Mouse (Mus musculus): ENCODE measurements around the gene Sugp2.

The Sugp2 gene

GRCm38 (mm10) chr8:70220236-70220840 lies 13.7 kb upstream of the Sugp2 start:
- no peak for DNase-seq (ENCODE audit: low read depth, low spot score)

- DNase-seq (ENCODE audit: low read depth, low spot score), result no peak
Observed at GRCm38 (mm10) chr8:70220911-70221310, 13.1 kb upstream of the Sugp2 start.

GRCm38 (mm10) chr8:70222041-70222440 lies 12.0 kb upstream of the Sugp2 start:
- no peak for DNase-seq (ENCODE audit: low read depth, low spot score)

DNA sequence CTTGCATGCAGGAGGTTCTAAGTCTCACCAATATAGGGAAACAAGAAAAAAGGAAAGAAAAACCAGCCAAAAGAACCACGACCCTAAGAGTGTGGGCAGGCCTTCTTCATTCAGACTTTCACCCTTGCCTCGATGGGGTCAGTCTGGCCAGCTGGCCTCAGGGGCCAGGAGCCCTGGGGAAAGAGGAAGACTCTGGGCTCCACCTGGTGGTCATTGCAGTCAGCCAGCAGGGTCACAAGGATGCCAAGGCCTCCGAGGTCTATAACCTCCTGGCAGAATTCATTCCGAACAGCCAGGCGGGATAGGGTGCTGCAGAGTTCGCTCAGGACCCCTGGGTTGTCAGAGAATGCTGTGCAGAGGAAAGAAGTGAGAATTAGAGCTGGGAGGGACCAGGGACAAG lies 10.7 kb upstream of the Sugp2 start:
- DNase-seq (ENCODE audit: low read depth, low spot score), result no peak

DNA sequence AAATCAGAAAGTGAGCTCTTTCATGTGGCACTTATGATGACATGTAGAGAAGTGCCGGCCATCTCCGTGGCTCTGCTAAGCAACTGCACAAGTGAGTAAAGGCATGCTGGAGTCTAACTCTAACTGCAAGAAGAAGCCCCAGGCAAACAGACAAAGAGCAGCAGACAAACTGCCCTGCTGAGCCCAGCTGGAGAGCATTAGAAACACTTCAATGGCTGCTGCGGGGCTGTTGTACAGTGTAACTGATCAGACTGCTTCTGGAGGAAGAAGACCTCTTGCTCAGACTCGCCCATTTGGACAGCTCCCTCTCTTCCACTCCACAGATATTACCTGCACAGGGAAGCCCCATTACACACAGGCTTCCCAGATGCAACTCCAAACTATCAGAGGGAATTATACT lies 6.0 kb upstream of the Sugp2 start:
- DNase-seq (ENCODE audit: low read depth, low spot score), result no peak

DNA sequence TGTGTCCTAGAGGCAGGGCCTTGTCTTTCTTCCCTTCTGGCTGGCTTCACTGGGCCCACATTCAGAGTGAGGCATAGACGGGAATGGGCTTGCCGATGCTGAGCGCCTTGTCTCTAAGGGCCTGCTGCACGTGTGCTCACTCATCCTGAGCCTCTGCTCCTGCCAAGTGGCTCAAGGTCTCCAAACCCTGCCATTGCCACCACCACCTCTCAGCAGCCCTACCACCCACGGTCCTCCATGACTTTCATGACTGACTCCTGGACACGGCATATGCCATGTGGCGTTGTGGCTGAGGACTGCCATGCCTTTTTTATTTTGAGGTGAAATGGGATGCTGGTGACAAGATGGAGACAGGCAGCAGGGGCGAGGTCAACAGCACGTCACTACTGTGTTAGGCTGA lies 3.2 kb upstream of the Sugp2 start:
- no peak for DNase-seq (ENCODE audit: low read depth, low spot score)

GRCm38 (mm10) chr8:70233606-70234005 lies 420 bp upstream of the Sugp2 start:
- no peak for DNase-seq (ENCODE audit: low read depth, low spot score)

DNA sequence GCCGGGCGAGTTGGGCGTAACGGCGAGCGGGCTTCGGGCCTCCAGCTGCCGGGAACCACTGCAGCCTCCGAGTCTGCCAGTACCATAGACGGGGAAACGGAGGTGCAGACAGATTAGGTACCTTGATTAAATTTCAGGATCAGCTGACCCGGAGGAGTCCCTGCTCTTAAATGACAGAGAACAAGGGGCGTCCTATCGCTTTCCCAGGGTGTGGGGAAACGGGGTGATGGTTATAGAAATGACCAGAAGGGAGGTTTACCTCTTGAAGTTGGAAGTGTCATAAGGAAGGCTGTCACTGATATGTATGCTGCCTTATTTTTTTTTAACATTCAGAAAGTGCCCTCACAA lies 729 bp downstream of the Sugp2 start:
- no peak for DNase-seq (ENCODE audit: low read depth, low spot score)

DNA sequence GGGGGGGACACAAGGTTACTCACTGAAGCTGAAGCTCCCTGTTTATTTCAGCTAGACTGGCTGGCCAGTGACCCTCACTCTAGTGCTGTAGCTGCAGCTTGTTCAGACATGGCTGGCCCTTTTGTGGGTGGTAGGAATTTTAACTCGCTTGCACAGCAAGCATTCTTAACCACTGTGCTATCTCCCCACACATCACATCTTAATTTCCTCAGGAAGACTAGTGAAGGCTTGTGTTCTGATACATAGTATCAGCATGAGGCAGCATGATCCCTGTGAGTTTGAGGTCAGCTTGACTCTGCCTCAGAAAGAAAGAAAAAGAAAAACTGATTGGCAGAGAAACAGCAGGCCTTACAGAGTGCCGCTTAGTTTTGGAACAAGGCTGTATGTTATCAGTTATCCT lies 3.8 kb downstream of the Sugp2 start:
- DNase-seq (ENCODE audit: low read depth, low spot score), result no peak

- no peak for DNase-seq (ENCODE audit: low read depth, low spot score)
Observed at GRCm38 (mm10) chr8:70240642-70241041, 6.6 kb downstream of the Sugp2 start.

DNA sequence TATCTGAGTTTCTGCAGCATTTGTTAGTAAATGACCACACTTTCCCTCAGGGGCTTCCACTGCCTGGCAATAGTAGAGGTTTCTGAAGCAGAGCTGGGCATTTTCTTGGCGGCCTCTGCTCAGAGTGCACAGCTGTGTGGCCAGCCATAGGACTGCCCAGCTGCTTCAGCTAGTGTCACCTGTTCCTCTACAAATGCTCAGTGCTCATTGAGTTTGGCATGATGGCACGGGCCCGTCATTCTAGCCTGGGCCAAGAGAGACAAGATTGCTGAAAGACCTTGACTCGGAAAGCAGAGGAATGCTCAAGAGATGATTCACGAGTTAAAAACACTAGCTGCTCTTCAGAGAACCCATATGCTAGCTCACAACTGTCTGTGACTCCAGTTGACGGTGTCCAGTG lies 12.6 kb downstream of the Sugp2 start:
- no peak for DNase-seq (ENCODE audit: low read depth, low spot score)

DNA sequence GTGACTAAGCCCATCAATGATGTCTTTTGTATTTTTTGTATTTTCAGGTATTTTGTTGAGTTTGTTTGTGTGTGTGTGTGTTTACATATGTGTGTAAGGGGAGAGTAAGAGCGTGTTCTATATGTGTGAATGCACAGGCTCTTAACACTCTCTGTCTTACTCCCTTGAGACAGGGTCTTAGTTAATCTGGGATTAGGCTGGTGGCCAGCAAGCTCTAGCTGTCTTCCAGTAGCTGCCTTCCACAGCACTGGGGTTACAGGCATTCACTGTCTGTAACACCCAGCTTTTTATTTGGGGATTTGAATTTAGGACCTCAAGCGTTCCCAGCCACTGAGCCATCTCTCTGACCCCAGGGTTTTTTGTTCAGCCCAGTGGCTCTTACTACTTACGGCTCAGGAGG lies 13.8 kb downstream of the Sugp2 start:
- DNase-seq (ENCODE audit: low read depth, low spot score), result no peak

DNA sequence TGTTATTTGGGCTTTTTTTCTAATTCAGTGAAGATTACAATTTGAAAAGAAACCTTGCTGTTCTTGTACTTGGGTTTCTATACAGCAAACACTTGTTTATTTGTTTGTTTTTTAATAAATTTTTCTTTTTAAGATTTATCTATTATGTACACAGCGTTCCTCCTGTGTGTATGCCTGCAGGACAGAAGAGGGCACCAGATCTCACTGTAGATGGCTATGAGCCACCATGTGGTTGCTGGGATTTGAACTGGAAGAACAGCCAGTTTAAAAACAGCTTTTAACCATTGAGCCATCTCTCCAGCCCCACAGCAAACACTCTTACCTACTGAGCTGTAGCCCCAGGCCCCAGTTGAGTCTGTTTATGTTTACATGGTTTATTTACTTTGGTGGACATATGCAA lies 20.6 kb downstream of the Sugp2 start:
- DNase-seq (ENCODE audit: low read depth, low spot score), result no peak

GRCm38 (mm10) chr8:70257456-70257855 lies 23.4 kb downstream of the Sugp2 start:
- DNase-seq (ENCODE audit: low read depth, low spot score), result no peak

GRCm38 (mm10) chr8:70258600-70258999 lies 24.6 kb downstream of the Sugp2 start:
- DNase-seq (ENCODE audit: low read depth, low spot score), result no peak

- no peak for DNase-seq (ENCODE audit: low read depth, low spot score)
Observed at GRCm38 (mm10) chr8:70259043-70259442, 25.0 kb downstream of the Sugp2 start.

- DNase-seq (ENCODE audit: low read depth, low spot score), result no peak
Observed at GRCm38 (mm10) chr8:70267674-70268073, 33.6 kb downstream of the Sugp2 start.

GRCm38 (mm10) chr8:70268311-70268710 lies 34.3 kb downstream of the Sugp2 start:
- no peak for DNase-seq (ENCODE audit: low read depth, low spot score)

DNA sequence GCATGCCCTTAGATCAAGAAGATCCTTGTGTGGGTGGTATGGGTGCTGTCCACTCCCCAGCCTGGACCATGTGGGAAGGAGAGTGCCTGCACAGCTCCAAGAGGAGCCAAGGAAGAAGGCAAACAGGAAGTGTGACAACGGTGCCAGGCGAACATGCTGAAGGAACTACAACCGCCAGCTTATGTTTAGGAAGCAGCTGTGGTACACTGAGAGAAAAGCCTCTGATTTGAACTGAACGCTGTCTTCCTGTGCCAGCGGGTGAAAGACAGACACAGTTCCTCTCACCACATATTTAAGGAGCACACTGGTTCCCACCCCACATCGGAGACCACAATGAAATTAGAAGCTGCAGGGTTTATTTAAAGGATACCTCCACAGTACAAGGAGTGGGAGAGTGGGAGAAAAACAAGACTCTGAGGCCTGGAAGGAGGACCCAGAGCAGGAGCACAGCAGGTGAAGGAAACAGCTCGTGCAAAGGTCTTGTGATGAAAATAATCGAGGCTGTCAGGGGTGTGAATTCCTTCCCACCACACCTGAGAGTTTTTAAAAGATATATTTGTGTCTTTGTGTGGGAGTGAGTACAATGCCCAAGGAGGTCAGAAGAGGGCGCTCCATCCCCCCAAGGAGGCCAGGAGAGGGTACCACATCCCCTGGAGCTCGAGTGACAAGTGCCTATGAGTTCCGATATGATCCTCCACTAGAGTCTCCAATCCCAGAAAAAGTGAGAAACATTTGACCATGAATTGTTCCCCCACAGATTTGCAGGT lies 35.0 kb downstream of the Sugp2 start:
- DNase-seq (ENCODE audit: low read depth, low spot score), result no peak

DNA sequence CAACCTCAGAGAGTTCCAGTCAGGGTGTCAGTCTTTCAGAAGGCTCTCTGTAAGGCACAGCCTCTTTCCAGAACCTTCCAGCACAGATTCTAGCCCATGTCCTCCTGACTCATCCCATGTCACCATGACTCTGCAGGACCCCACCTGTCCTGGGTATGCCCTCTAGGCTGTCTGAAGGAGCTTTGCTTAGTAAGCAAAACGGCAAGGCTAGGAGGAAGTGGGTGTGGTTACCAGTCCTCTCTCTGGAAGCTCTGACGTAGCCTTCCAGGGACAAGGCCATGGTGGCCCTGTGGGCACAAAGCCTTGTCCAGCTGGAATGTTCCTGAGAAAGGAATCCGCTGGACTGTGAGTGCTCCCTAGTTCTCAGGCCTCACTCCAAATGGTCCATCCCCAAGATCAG lies 38.9 kb downstream of the Sugp2 start:
- DNase-seq (ENCODE audit: low read depth, low spot score), result no peak

- no peak for DNase-seq (ENCODE audit: low read depth, low spot score)
Observed at GRCm38 (mm10) chr8:70274350-70274749, 40.3 kb downstream of the Sugp2 start.

GRCm38 (mm10) chr8:70276476-70276875 lies 42.5 kb downstream of the Sugp2 start:
- DNase-seq (ENCODE audit: low read depth, low spot score), result no peak

- DNase-seq (ENCODE audit: low read depth, low spot score), result no peak
Observed at GRCm38 (mm10) chr8:70278175-70278574, 44.1 kb downstream of the Sugp2 start.

GRCm38 (mm10) chr8:70279266-70279665 lies 45.2 kb downstream of the Sugp2 start:
- no peak for DNase-seq (ENCODE audit: low read depth, low spot score)
